Mouse (Mus musculus) cerebellum, adult 2 months (tissue): ENCODE measurements around the gene Ino80. TPM values are rescaled to one million over a fixed set of nuclear protein-coding genes. Genes with fewer than 3 reads are reported as not detected.
A peak's percentile ranks its signal among the peaks of the same experiment; 100 is the strongest.

Experiments used
- DNase-seq, 2 experiments: peaks; one replicate each; pipeline ENCODE4 v3.0.0; 2021
- H3K27ac ChIP-seq: fragments of 200-500 bp; 2 replicates; pipeline ENCODE4 v1.5.1; 2012; ENCODE audit warnings: low read length, control low read depth, inconsistent platforms; ENCODE audit not compliant: insufficient read depth
- H3K27me3 ChIP-seq: fragments of 200-500 bp; 2 replicates; pipeline ENCODE4 v1.6.1; 2012; ENCODE audit warnings: inconsistent platforms, mild to moderate bottlenecking, low read length, moderate library complexity; ENCODE audit not compliant: control insufficient read depth, insufficient read depth
- H3K4me1 ChIP-seq: fragments of 200-500 bp; 2 replicates; pipeline ENCODE4 v1.6.1; 2011; ENCODE audit warnings: low read length; ENCODE audit not compliant: control insufficient read depth, insufficient read depth
- H3K4me3 ChIP-seq: fragments of 200-500 bp; replicated peaks from 2 replicates; pipeline ENCODE3; 2011; ENCODE audit warnings: mild to moderate bottlenecking, low read depth, low read length, control low read depth; ENCODE audit not compliant: insufficient read depth
- CTCF ChIP-seq: fragments of 200-500 bp; IDR thresholded peaks from 2 replicates; pipeline ENCODE4 v1.5.1; 2011; ENCODE audit warnings: low read depth, mild to moderate bottlenecking, control low read depth, low read length, moderate library complexity, borderline replicate concordance; ENCODE audit not compliant: insufficient read depth
- POLR2A ChIP-seq: fragments of 200-500 bp; IDR thresholded peaks from 2 replicates; pipeline ENCODE4 v1.6.1; 2011; ENCODE audit warnings: low read length, control low read depth, borderline replicate concordance; ENCODE audit not compliant: insufficient read depth
- WGBS: fragments of 180-500 bp; shearing (Covaris S2); methylation state at CpG from one replicate; pipeline ENCODE4 v1.1.7; 2018; 5-methylcytosine and 5-hydroxymethylcytosine counted together
- polyA plus RNA-seq: library from polyadenylated mRNA; depleted of rRNA; stranded (reverse); fragments of >200 nt; gene quantifications from 2 replicates; pipeline ENCODE4 v1.2.3, GENCODE M21; 2012

The Ino80 gene
- polyA plus RNA-seq, 1 experiment = 17.3 TPM

DNA sequence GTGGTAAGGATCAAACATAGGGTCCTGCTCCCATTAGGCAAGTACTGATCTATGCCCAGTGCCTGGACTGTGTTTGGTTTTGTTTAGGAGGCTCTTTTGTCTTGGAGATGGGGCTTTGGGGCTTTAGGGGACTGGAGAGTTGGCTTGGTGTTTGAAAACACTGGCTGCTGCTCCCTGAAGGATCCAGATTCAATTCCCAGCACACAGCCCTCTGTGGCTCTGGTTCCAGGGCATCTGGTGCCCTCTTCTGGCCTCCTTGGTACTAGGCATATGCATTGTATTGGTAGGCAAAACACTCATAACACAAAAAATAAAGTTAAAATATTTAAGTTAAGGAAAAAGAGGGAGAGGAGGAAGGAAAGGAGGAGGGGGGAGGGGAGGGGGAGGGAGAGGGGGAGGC is 29.6 kb upstream of the Ino80 start:
- DNase-seq = no peak
- H3K27me3 ChIP-seq = no peaks in the 10 kb centered on the region
- H3K27ac ChIP-seq = no peak overlapping the region
- no peak overlapping the region for H3K4me3 ChIP-seq
- no peak for TF ChIP-seq POLR2A
- no peak for TF ChIP-seq CTCF
- H3K4me1 ChIP-seq = no peaks in the 10 kb centered on the region

DNA sequence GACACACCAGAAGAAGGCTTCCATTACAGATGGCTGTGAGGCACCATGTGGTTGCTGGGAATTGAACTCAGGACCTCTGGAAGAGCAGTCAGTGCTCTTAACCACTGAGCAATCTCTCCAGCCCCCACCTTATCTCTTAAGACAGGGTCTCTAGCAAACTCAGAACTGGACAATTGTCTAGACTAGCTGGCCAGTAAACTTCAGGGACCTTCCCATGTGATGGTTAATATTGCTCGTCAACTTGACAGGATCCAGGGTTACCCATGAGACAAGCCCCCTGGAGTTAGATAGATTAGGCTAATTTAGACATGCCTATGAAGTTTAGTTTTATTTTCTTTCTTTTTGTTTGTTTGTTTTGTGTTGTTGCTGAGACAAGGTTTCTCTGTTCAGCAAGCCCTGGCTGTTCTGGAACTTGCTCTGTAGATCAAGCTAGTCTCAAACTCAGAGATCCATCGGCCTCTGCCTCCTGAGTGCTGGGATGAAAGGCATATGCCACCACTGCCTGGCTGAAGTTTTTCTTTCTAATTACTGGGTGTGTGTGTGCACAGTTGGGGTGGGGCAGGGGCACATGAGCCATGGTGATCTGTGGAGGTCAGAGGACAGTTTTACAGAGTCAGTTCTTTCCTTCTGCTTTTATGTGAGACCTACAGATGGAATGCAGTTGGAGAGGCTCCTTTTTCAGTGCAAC is 23.6 kb upstream of the Ino80 start:
- no peak overlapping the region for H3K27ac ChIP-seq
- H3K4me1 ChIP-seq = no peaks in the 10 kb centered on the region
- WGBS = 77% methylated on average over 2 of the region's 2 CpGs
- no peak overlapping the region for H3K4me3 ChIP-seq
- TF ChIP-seq POLR2A (no peak), CTCF (no peak)
- no peak for DNase-seq
- no peaks in the 10 kb centered on the region; the same call in 1 of the 2 replicates for H3K27me3 ChIP-seq

DNA sequence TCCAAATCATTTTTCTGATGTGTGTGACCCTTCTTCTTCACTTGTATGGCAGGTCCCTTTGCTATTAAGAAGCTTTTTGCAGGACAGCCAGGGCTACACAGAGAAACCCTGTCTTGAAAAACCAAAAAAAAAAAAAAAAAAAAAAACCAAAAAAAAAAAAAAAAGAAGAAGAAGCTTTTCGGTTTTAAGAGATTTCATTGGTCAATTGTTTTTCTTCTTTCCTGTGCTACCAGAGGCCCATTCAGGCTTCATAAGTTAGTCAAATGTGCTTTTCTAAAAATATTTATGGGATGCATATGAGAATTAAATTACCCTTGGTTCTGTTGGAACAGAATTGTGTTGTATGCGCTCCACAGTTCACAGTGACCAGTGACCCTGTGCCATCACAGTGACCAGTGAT is 21.4 kb upstream of the Ino80 start:
- WGBS = 81% methylated on average over 2 of the region's 2 CpGs

DNA sequence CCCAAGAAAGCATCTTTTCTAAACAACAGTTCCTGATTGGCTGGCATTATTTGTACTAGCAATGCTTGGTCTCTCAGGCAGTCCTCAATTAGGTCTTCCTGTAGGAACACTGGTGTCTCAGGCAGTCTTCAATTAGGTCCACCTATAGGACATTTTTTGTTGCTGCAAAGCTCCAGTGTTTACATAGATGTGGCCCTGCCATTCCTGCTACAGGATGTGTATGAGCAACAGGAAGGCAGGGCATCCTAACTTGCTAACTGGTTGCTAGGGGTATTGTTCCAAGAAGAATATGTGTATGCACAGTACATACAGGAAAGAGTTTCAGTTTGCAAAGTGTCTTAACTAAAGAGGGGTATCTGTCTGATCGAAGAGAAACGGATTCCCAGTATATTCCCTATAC is 18.6 kb upstream of the Ino80 start:
- TF ChIP-seq CTCF (no peak), POLR2A (no peak)
- no peaks in the 10 kb centered on the region for H3K4me1 ChIP-seq
- no peak for DNase-seq
- no peak overlapping the region for H3K27ac ChIP-seq
- no peak overlapping the region for H3K4me3 ChIP-seq
- 95% methylated on average over 2 of the region's 2 CpGs for WGBS
- no peaks in the 10 kb centered on the region; the same call in 1 of the 2 replicates for H3K27me3 ChIP-seq

More for the DNA sequence above, 21.4 kb upstream of the Ino80 start:
- TF ChIP-seq CTCF (no peak), POLR2A (no peak)
- DNase-seq = no peak
- H3K27ac ChIP-seq = no peak overlapping the region
- H3K27me3 ChIP-seq = no peaks in the 10 kb centered on the region; the same call in 1 of the 2 replicates
- no peak overlapping the region for H3K4me3 ChIP-seq
- H3K4me1 ChIP-seq = no peaks in the 10 kb centered on the region

DNA sequence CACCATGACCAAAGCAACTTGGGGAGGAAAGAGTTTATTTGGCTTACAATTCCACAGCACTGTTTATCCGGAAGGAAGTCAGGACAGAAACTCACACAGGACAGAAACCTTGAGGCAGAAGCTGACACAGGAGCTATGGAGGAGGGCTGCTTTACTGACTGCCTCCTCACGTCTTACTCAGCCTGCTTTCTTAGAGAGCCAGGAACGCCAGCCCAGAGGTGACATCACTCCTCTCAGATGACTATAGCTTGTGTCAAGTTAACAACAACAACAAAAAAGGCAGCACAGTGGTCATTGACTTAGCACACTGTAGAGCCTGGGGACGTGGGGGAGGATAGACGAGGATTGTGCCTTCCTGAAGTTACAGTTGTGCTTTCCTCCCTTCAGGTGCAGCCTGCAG is 14.5 kb upstream of the Ino80 start:
- Histone ChIP-seq H3K4me1 (no peaks in the 10 kb centered on the region), H3K4me3 (no peak overlapping the region), H3K27ac (no peak overlapping the region), H3K27me3 (no peaks in the 10 kb centered on the region)
- DNase-seq = no peak
- no peak for TF ChIP-seq POLR2A
- no peak for TF ChIP-seq CTCF
- WGBS = 53% methylated on average over 5 of the region's 5 CpGs

DNA sequence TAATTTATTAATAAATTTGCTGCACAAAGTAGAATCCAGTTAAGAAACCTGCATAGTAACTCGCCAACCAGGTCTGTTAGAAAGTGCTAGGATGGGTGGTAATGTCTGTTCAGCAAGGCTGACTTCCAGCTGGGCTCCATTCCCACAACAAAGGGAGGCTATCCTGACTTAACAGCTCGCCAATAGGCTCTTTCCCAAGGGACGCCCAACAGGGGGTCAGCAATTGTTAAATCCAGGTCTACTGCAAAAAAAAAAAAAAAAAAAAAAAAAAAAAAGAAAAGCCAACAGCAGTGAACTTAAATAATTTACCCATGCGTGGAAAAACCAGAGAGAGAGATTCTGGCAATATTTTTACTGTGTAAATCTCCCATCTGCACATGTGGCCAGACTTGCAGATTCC is 9.0 kb upstream of the Ino80 start:
- no peak for DNase-seq
- 8% methylated on average over 4 of the region's 4 CpGs for WGBS
- TF ChIP-seq POLR2A (no peak), CTCF (no peak)
- Histone ChIP-seq H3K4me3 (no peak overlapping the region), H3K27me3 (no peaks in the 10 kb centered on the region), H3K27ac (no peak overlapping the region), H3K4me1 (no peaks in the 10 kb centered on the region)

DNA sequence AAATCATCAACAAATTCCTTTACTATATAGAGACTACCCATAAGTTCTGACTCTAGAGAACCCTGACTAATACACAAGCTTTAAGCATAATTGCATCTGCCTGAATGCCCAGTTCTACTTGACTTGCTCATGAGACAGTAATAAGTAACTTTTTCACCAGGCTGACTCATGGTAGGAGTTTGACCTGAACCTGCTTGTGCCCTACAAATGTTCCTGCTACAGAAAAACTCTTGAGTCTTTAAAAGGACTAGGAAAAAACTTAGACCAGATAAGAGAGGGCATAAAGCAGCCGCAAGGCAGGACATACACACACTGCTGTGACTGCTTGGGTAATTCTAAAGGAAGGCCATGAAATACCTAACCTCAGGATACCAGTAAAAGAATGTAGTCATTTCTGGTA is 4.8 kb upstream of the Ino80 start:
- Histone ChIP-seq H3K4me1 (peaks cover 5% of the 10 kb centered on the region; the same call in 1 of the 2 replicates), H3K4me3 (no peak overlapping the region), H3K27me3 (no peaks in the 10 kb centered on the region), H3K27ac (no peak overlapping the region)
- DNase-seq = no peak
- TF ChIP-seq CTCF (no peak), POLR2A (no peak)
- 98% methylated on average over 1 of the region's 1 CpGs for WGBS

DNA sequence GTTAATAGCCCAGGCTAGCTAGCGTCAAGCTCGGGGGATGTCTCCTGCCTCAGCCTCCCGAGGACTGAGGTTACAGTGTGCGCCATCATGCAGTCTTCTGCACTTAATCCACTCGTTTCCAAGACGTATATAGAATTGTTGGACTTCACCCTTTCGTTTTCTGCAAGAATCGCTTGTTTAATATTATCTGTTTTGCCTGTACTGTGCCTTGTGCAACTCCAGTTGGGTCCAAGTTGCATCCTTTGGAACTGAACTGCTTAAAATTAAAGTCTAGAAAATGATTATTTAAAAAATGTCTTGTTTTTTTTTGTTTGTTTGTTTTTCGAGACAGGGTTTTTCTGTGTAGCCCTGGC is 886 bp upstream of the Ino80 start:
- H3K4me1 ChIP-seq = peaks cover 5% of the 10 kb centered on the region; the same call in 1 of the 2 replicates
- H3K27ac ChIP-seq = peak overlapping the region; percentile 34; the same call in 1 of the 2 replicates
- WGBS = 12% methylated on average over 9 of the region's 9 CpGs
- TF ChIP-seq POLR2A (no peak), CTCF (no peak)
- no peaks in the 10 kb centered on the region for H3K27me3 ChIP-seq
- peak overlapping the region; percentile 94 for H3K4me3 ChIP-seq
- no peak for DNase-seq
